Mouse (Mus musculus) left cerebral cortex, postnatal 4 days (tissue): ENCODE data around the gene Gpc6. TPM values are rescaled to one million over a fixed set of nuclear protein-coding genes. Genes with fewer than 3 reads are reported as not detected.

Experiments
- DNase-seq: peaks from one replicate; pipeline ENCODE4 v3.0.0-alpha.2; 2022
- intact Hi-C: fragments of 180-260 bp; cut with DNase I; formaldehyde crosslinking; loops from one replicate; pipeline ENCODE4 v1.15.1; 2025
- microRNA-seq: library from miRNA; unstranded; fragments of <30 nt; microRNA quantifications from one replicate; pipeline ENCODE4 v1.2.0, GENCODE M21; 2022
- total RNA-seq, 2 experiments: library from RNA; stranded (reverse); gene quantifications; 2 replicates each; pipeline ENCODE4 v1.2.3; 2021

Gene Gpc6
- total RNA-seq, 2 experiments from 2014 or later = 24.8 to 26.4 TPM

GRCm38 (mm10) chr14:117956051-117956450, 1030.9 kb downstream of the Gpc6 start:
- no peak for DNase-seq
- intact Hi-C loops = no loop called here

- intact Hi-C loops = no loop called here
- no peak for DNase-seq
Observed at GRCm38 (mm10) chr14:117958389-117958788, 1033.3 kb downstream of the Gpc6 start.

- intact Hi-C loops = no loop called here
Observed at GRCm38 (mm10) chr14:117961267-117961666, 1036.2 kb downstream of the Gpc6 start.

DNA sequence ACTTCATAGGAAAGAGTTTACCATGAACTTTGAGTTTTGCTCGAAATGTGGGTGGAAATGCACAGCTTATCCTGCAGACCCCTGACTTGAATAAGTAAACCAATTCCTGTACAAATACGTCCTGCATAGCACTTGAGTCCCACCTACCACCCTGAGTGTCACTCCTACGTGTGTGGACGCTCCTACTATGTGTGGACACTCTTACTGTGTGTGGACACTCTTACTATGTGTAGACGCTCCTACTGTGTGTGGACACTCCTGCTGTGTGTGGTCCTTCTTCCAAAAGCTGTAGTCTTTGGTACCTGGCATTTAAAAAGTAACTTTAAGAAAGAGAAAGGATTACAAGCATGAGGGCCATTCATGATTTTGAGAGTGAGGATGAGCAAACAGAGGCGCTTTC, 1036.7 kb downstream of the Gpc6 start:
- DNase-seq = no peak
- intact Hi-C loops = no loop called here

More at GRCm38 (mm10) chr14:117961267-117961666, 1036.2 kb downstream of the Gpc6 start:
- peak; percentile 61 for DNase-seq

- peak; percentile 49 for DNase-seq
- intact Hi-C loops = no loop called here
Observed at GRCm38 (mm10) chr14:117962453-117962852, 1037.3 kb downstream of the Gpc6 start.

GRCm38 (mm10) chr14:117972576-117972975, 1047.5 kb downstream of the Gpc6 start:
- intact Hi-C loops = no loop called here
- no peak for DNase-seq

- DNase-seq = peak; percentile 85
- intact Hi-C loops = no loop called here
Observed at GRCm38 (mm10) chr14:117981532-117981931, 1056.4 kb downstream of the Gpc6 start.

GRCm38 (mm10) chr14:117988444-117988843, 1063.3 kb downstream of the Gpc6 start:
- intact Hi-C loops = no loop called here
- DNase-seq = no peak

GRCm38 (mm10) chr14:117990203-117990602, 1065.1 kb downstream of the Gpc6 start:
- DNase-seq = no peak
- intact Hi-C loops = no loop called here

DNA sequence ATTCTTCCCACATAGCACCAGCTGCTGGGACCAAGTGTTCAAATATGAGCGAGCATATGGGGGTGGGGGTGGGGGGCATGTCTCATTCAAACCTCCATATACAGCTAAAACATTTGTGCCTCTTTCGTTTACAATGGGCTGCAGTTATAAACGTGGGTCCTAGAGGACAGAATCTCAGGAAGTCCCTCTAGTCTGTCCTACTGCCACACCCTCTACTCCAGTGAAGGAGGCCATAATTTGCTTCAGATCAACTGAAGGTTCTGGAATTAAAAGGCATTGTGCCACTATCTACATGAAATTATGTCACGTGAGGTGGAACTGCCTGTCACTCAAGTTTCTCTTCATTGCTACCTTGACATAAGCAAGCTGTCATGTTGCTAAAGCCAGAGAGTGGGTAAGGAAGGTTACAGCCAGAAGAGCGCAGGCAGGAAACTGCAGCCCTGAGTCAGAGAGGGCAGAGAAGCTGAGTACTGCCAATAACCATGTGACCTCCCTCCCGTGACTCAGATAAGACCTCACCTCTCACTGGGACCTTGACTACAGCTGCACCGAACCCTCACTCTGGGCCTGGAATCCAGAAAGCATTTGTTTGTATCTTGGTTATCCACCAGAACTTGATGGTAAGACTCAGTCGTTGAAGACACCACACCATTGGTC, 1067.6 kb downstream of the Gpc6 start:
- DNase-seq = no peak
- intact Hi-C loops = no loop called here

DNA sequence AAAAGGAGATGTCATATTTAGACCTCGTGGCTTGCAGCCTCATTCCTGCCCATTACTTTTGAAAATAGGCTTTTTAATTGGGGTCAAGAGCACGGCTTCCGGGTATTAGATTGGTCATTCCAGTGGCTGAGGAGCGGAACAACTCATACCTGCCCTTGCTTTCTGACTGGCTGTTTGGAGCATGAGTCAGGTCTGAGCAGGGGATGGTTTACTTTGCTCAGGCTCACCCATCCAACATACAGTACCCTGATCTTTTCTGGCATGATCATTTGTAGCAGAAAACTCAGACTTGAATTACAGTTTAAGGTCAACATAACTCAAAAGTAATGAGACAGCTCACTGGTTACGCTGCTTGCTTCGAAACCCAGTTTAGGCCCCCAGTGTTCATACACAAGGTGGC, 1068.7 kb downstream of the Gpc6 start:
- intact Hi-C loops = no loop called here
- no peak for DNase-seq

DNA sequence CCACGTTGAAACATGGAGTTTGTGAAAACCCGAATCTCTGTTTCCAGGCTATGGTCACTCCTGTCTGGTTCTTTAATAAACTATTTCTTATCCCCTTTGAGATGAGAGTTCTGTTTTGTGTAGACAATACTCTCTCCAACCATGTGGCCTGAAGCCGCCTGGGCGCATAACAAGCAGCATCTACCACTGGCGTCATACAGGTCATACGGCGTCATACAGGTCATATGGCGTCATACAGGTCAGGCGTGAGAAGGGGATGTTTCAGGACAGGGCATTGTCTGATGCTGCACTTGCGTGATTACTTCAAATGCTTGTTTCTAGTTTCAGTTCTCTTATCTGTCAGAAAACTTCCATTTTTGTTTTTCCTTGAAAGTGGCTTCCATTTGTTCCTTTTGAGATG, 1079.3 kb downstream of the Gpc6 start:
- DNase-seq = no peak
- intact Hi-C loops = loop anchor here (10.0 kb wide), 1 partner anchor 130 kb away; the partner anchor contains the start of genes Gpr180 and Tgds

GRCm38 (mm10) chr14:118005697-118006096, 1080.6 kb downstream of the Gpc6 start:
- intact Hi-C loops = loop anchor here (10.0 kb wide), 1 partner anchor 129 kb away; the partner anchor contains the start of genes Gpr180 and Tgds
- peak; percentile 53 for DNase-seq

GRCm38 (mm10) chr14:118009541-118009940, 1084.4 kb downstream of the Gpc6 start:
- peak; percentile 3 for DNase-seq
- intact Hi-C loops = loop anchor here (10.0 kb wide), 1 partner anchor 125 kb away; the partner anchor contains the start of genes Gpr180 and Tgds

DNA sequence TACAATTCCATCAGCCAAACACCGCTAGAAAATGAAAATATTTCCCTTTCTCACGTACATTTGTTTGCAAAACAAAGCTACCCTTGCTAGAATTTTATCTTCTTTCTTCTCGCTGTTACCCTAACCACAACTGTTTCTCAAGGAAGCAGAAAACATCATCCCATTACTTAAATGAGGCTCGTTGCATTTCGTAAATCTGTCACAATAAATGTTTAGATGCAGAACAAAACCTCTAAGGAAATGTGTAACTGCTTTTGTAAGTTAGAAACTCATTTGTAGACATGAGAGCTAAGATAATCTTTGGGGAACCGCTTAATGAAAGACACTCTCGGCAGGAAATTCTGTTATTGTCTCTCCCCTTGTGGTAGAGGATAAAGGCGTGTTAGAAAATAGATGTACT, 1088.1 kb downstream of the Gpc6 start:
- intact Hi-C loops = no loop called here

DNA sequence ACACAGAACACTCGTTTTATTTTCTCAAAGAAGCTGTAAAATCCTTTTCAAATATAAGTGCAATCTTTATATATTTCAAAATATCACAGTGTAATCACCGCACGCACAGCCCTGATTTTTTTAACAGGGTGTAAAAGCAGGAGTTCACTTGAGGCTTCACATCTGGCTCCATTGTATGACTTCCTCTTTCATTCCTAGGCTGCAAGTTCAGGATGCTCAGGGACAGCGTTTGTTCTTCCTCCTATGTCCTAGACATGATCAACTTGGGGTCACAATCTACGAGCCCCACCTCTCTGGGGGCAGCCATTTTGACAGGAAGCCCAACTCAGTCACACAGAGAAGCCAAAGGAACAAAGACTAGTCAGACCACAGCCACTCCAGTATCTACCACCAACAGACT, 1094.2 kb downstream of the Gpc6 start:
- no peak for DNase-seq
- intact Hi-C loops = no loop called here

More for the DNA sequence above, 1088.1 kb downstream of the Gpc6 start:
- no peak for DNase-seq

DNA sequence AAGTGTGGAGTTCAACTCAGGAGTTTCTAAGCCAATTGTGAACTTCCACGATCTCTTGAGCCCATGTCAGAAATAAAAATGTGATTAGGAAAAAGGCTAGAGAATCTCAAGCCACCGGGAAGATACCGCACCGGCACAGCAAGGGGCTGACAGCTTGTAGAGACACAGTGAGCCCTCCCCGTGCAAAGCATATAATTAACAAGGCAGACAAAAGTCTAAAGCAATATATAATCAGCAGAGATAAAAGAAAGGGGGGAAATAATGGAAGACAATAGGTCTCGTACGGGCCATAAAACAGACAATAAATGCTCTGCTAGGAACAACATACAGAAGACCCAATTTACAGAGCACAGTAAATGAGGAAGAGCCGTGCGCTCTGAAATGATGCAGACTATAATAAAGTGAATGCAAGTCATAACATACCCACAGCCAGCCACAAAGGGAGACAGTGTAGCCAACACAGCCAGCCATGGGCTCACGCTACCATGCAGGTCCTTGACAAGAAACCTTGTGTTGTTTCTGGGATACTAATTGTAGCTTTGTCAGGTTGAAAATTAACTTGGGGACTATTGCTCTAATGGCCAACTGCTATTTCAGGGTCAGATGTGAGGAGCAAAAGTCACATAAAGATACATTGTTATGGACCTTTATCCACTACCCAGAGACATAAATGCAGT, 1096.9 kb downstream of the Gpc6 start:
- intact Hi-C loops = no loop called here
- no peak for DNase-seq

Small RNA genes within 50 kb of the gene (microRNA-seq; reads per million reads assigned to microRNA genes)
- not detected for gene Mir6239
